Comparison of ENCODE assay signal across 7 mouse cellular contexts in genomic region chr7:144935563-144935962, GRCm38 (mm10). TPM values are rescaled to one million over a fixed set of nuclear protein-coding genes. Genes with fewer than 3 reads are reported as not detected.
DNase-seq lines count a peak whose midpoint lies in the region; ATAC-seq and TF ChIP-seq lines count a peak whose summit lies in the region.

No protein-coding gene starts in this region.

- TF ChIP-seq EP300 in ES-Bruce4 (IDR thresholded peaks at IDR 0.05; ENCODE audit: insufficient read depth, low read depth, low read length): no peak

- no peak overlapping the region for H3K27ac ChIP-seq in ES-Bruce4 (ENCODE audit: insufficient read depth, low read length)
- H3K27ac ChIP-seq in bone marrow, adult 2 months (ENCODE audit: control insufficient read depth, insufficient read depth, low read depth, low read length, poor library complexity): no peak overlapping the region
- H3K27ac ChIP-seq in forebrain, postnatal 0 days (ENCODE audit: low read depth, low read length): no peak overlapping the region
- H3K27ac ChIP-seq in intestine, embryonic 15.5 days: no peak overlapping the region

- WGBS in bone marrow, adult 2 months: 58% methylated on average over 5 of the region's 5 CpGs
- WGBS in forebrain, postnatal 0 days: 44% methylated on average over 5 of the region's 5 CpGs
- 48% methylated on average over 5 of the region's 5 CpGs for WGBS in intestine, embryonic 15.5 days

- no peak overlapping the region for H3K4me3 ChIP-seq in ES-Bruce4 (ENCODE audit: low read depth, low read length)
- no peak overlapping the region for H3K4me3 ChIP-seq in bone marrow, adult 2 months (replicated peaks; ENCODE audit: control insufficient read depth, low read depth, low read length)
- no peak overlapping the region for H3K4me3 ChIP-seq in forebrain, postnatal 0 days (ENCODE audit: low read depth, low read length)
- no peak overlapping the region for H3K4me3 ChIP-seq in intestine, embryonic 15.5 days (replicated peaks)

- no peak overlapping the region for H3K4me2 ChIP-seq in forebrain, postnatal 0 days (ENCODE audit: low read depth)
- H3K4me2 ChIP-seq in intestine, embryonic 15.5 days (replicated peaks): no peak overlapping the region

- TF ChIP-seq CTCF in ES-Bruce4 (IDR thresholded peaks at IDR 0.05; ENCODE audit: low read depth, low read length): peak; percentile 32
- TF ChIP-seq CTCF in bone marrow, adult 2 months (IDR thresholded peaks at IDR 0.05; ENCODE audit: control insufficient read depth, insufficient read depth, low read length): 0 out of 2 replicates have a peak, but pooled peaks have one; percentile 25
- peak; percentile 71 for TF ChIP-seq CTCF in forebrain, postnatal 0 days (IDR thresholded peaks at IDR 0.05; ENCODE audit: low read depth)

- ATAC-seq in forebrain, postnatal 0 days: peak; percentile 23
- ATAC-seq in intestine, embryonic 15.5 days: no peak

- no peaks in the 10 kb centered on the region for H3K27me3 ChIP-seq in ES-Bruce4 (ENCODE audit: control insufficient read depth, insufficient read depth, low read length, poor library complexity, severe bottlenecking)
- peaks cover 20% of the 10 kb centered on the region; the same call in 1 of the 2 replicates for H3K27me3 ChIP-seq in forebrain, postnatal 0 days (ENCODE audit: insufficient read depth, low read length)
- H3K27me3 ChIP-seq in intestine, embryonic 15.5 days (replicated peaks): peaks cover 17% of the 10 kb centered on the region

- peak; percentile 60 for DNase-seq in layer of hippocampus, adult 9-11 months
- no peak for DNase-seq in layer of hippocampus, postnatal 36 days
- peak; percentile 71 for DNase-seq in forebrain, postnatal 0 days
- peak; percentile 50 for DNase-seq in mesoderm, embryonic 11.5 days (ENCODE audit: low read depth, low spot score)

- peaks cover 26% of the 10 kb centered on the region for H3K36me3 ChIP-seq in ES-Bruce4 (ENCODE audit: control insufficient read depth, insufficient read depth, low read length, poor library complexity, severe bottlenecking)
- H3K36me3 ChIP-seq in forebrain, postnatal 0 days (ENCODE audit: insufficient read depth): no peaks in the 10 kb centered on the region
- H3K36me3 ChIP-seq in intestine, embryonic 15.5 days: 0 out of 2 replicates have a peak, but pooled peaks cover 9% of the 10 kb centered on the region

- no peak for TF ChIP-seq POLR2A in ES-Bruce4 (IDR thresholded peaks at IDR 0.05; ENCODE audit: insufficient read depth, low read length)
- no peak for TF ChIP-seq POLR2A in bone marrow, adult 2 months (IDR thresholded peaks at IDR 0.05; ENCODE audit: borderline replicate concordance, control insufficient read depth, low read depth, low read length)

- no peaks in the 10 kb centered on the region for H3K9me3 ChIP-seq in ES-Bruce4 (replicated peaks; ENCODE audit: control insufficient read depth, insufficient read depth, low read length, poor library complexity, severe bottlenecking)
- H3K9me3 ChIP-seq in forebrain, postnatal 0 days (ENCODE audit: low read length): no peaks in the 10 kb centered on the region
- H3K9me3 ChIP-seq in intestine, embryonic 15.5 days: no peaks in the 10 kb centered on the region

- no peak overlapping the region for H3K9ac ChIP-seq in ES-Bruce4 (ENCODE audit: low read depth, poor library complexity, severe bottlenecking)
- 0 out of 2 replicates have a peak overlapping the region, but pooled peaks have one; percentile 14 for H3K9ac ChIP-seq in forebrain, postnatal 0 days
- no peak overlapping the region for H3K9ac ChIP-seq in intestine, embryonic 15.5 days

- H3K4me1 ChIP-seq in ES-Bruce4 (ENCODE audit: control insufficient read depth, insufficient read depth, low read length): no peaks in the 10 kb centered on the region
- peaks cover 1% of the 10 kb centered on the region; the same call in 1 of the 2 replicates for H3K4me1 ChIP-seq in bone marrow, adult 2 months (ENCODE audit: control insufficient read depth, insufficient read depth, low read length)
- peaks cover 15% of the 10 kb centered on the region for H3K4me1 ChIP-seq in forebrain, postnatal 0 days (ENCODE audit: insufficient read depth)
- peaks cover 13% of the 10 kb centered on the region; the same call in 1 of the 2 replicates for H3K4me1 ChIP-seq in intestine, embryonic 15.5 days (replicated peaks)

RNA-seq across cellular contexts. Expression of gene Ccnd1, which starts 4.2 kb away (rescaled TPM):
- total RNA-seq in layer of hippocampus, postnatal 36 days (2021): 10 to 100 TPM; 50.8 to 53.9 TPM
- 36.3 and 36.5 TPM in 2 replicates for polyA plus RNA-seq in ES-Bruce4 (2011; ENCODE audit: insufficient read depth, insufficient read length, low read depth, missing spikeins)
- 2.7 and 10.0 TPM in 2 replicates for polyA plus RNA-seq in bone marrow, adult 2 months (2011; ENCODE audit: insufficient read depth, insufficient read length, low replicate concordance, missing spikeins)
- total RNA-seq in forebrain, postnatal 0 days (2014; rRNA removed): 21.6 and 33.5 TPM in 2 replicates
- polyA plus RNA-seq in forebrain, postnatal 0 days (2015; fragmentation: Nextera tagmentation; extraction: Ambion mirVana): 23.9 and 29.0 TPM in 2 replicates
- polyA plus RNA-seq in intestine, embryonic 15.5 days (2015; fragmentation: Nextera tagmentation; extraction: Ambion mirVana): 66.8 and 77.9 TPM in 2 replicates

RNA-seq across cellular contexts. Expression of gene LTO1, which starts 20.7 kb away (rescaled TPM):
- 10 to 100 TPM; 26.2 TPM for total RNA-seq in layer of hippocampus, postnatal 36 days (2021)
- polyA plus RNA-seq in ES-Bruce4 (2011; ENCODE audit: insufficient read depth, insufficient read length, low read depth, missing spikeins): 21.5 and 30.7 TPM in 2 replicates
- polyA plus RNA-seq in bone marrow, adult 2 months (2011; ENCODE audit: insufficient read depth, insufficient read length, low replicate concordance, missing spikeins): 8.8 and 25.8 TPM in 2 replicates
- total RNA-seq in forebrain, postnatal 0 days (2014; rRNA removed): 21.7 and 22.4 TPM in 2 replicates
- polyA plus RNA-seq in forebrain, postnatal 0 days (2015; fragmentation: Nextera tagmentation; extraction: Ambion mirVana): 16.4 and 17.6 TPM in 2 replicates
- 24.1 and 25.2 TPM in 2 replicates for polyA plus RNA-seq in intestine, embryonic 15.5 days (2015; fragmentation: Nextera tagmentation; extraction: Ambion mirVana)

RNA-seq across cellular contexts. Expression of gene Fgf15, which starts 39.2 kb away (rescaled TPM):
- not detected for total RNA-seq in layer of hippocampus, postnatal 36 days (2021)
- polyA plus RNA-seq in ES-Bruce4 (2011; ENCODE audit: insufficient read depth, insufficient read length, low read depth, missing spikeins): 3.1 and 3.3 TPM in 2 replicates
- not detected in 2 replicates for polyA plus RNA-seq in bone marrow, adult 2 months (2011; ENCODE audit: insufficient read depth, insufficient read length, low replicate concordance, missing spikeins)
- total RNA-seq in forebrain, postnatal 0 days (2014; rRNA removed): 2.5 and 4.0 TPM in 2 replicates
- 5.0 and 6.1 TPM in 2 replicates for polyA plus RNA-seq in forebrain, postnatal 0 days (2015; fragmentation: Nextera tagmentation; extraction: Ambion mirVana)
- 0.23 TPM in 1 of 2 replicates, not detected in the other for polyA plus RNA-seq in intestine, embryonic 15.5 days (2015; fragmentation: Nextera tagmentation; extraction: Ambion mirVana)

Comparison
In these comparisons a context has a peak if more than half of its experiments do, and no peak if none do; other contexts are left out.
1. DNase-seq: peak in layer of hippocampus, adult 9-11 months (single experiment), forebrain, postnatal 0 days (single experiment) and mesoderm, embryonic 11.5 days (single experiment); none in layer of hippocampus, postnatal 36 days (0 of 2).
2. Peak in every context shown above with its lines, with median percentiles within 50 percentile points of each other: CTCF ChIP-seq.